Mouse (Mus musculus): ENCODE measurements around the gene Mtfr1l. TPM values are rescaled to one million over a fixed set of nuclear protein-coding genes. Genes with fewer than 3 reads are reported as not detected.
A peak's percentile ranks its signal among the peaks of the same experiment; 100 is the strongest.

Mtfr1l gene
- total and polyA plus RNA-seq, 3 experiments: 52.0 to 88.3 TPM; not detected in 1

DNA sequence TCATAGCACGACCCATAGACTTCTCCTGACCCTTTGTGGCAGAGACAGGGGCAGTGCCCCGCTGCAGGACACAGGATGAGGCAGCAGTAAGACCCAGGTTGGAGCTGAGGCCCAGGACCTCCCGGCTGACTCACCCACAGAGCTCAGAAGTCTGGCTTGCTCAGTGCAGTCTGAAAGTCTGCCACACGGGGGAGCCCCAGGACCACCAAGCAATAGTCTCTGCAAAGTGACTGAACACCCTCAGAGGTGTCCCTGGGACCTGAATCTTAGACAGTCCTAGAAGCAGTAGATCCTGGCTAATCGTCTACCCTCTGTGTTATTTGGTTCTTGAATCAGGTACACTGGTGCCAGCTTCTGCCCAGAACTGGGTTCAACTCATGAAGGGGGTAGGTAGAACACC lies 8.1 kb upstream of the Mtfr1l start:
- Histone ChIP-seq H3K27ac (ENCODE audit: control insufficient read depth, low read depth, low read length) (no peak overlapping the region), H3K79me2 (ENCODE audit: control insufficient read depth, insufficient read depth, low read length, poor library complexity) (no peaks in the 10 kb centered on the region), H3K9ac (ENCODE audit: control insufficient read depth, low read depth, low read length, poor library complexity, severe bottlenecking) (no peak overlapping the region), H3K4me1 (ENCODE audit: control insufficient read depth in 1 of 2, insufficient read depth in 2 of 2, low read length in 2 of 2) (peaks cover 0 to 6% of the 10 kb centered on the region in 2 experiments; a peak in 1 of 4 replicates), H3K4me3 (ENCODE audit: control insufficient read depth in 1 of 2, insufficient read depth in 1 of 2, low read depth in 2 of 2, low read length in 2 of 2) (no peak overlapping the region), H3K9me3 (replicated peaks; ENCODE audit: insufficient read depth, low read length) (no peaks in the 10 kb centered on the region), H3K27me3 (ENCODE audit: control insufficient read depth in 1 of 2, insufficient read depth in 2 of 2, low read length in 2 of 2) (no peaks in the 10 kb centered on the region), H3K36me3 (ENCODE audit: control insufficient read depth in 1 of 2, insufficient read depth in 2 of 2, low read length in 2 of 2) (no peaks in the 10 kb centered on the region)
- DNase-seq (ENCODE audit: low read depth, low spot score): peak; percentile 90
- TF ChIP-seq HCFC1 (IDR thresholded peaks at IDR 0.05; ENCODE audit: low read depth, low read length) (no peak), RAD21 (IDR thresholded peaks at IDR 0.05; ENCODE audit: low read depth, low read length) (peak; percentile 99), MYC (IDR thresholded peaks at IDR 0.05; ENCODE audit: low read depth, low read length) (no peak), KAT2A (conservative IDR thresholded peaks at IDR 0.05; ENCODE audit: low read depth, low read length) (no peak), ZMIZ1 (IDR thresholded peaks at IDR 0.05; ENCODE audit: low read depth, low read length) (no peak), GATA1 (IDR thresholded peaks at IDR 0.05; ENCODE audit: low read depth, low read length) (no peak), NRF1 (IDR thresholded peaks at IDR 0.05; ENCODE audit: insufficient read depth, low read depth, low read length, poor library complexity, severe bottlenecking) (no peak), TBP (IDR thresholded peaks at IDR 0.05; ENCODE audit: low read depth, low read length) (no peak), ZNF384 (IDR thresholded peaks at IDR 0.05; ENCODE audit: low read depth, low read length) (no peak), MYB (IDR thresholded peaks at IDR 0.05; ENCODE audit: low read depth, low read length) (no peak), E2F4 (IDR thresholded peaks at IDR 0.05; ENCODE audit: borderline replicate concordance, low read depth, low read length) (no peak), TAL1 (IDR thresholded peaks at IDR 0.05; ENCODE audit: low read length) (no peak), JUND (IDR thresholded peaks at IDR 0.05; ENCODE audit: low read depth, low read length) (no peak), SIN3A (IDR thresholded peaks at IDR 0.05; ENCODE audit: low read length) (no peak), ZC3H11A (IDR thresholded peaks at IDR 0.05; ENCODE audit: low read depth, low read length) (peak; percentile 83), MAFK (IDR thresholded peaks at IDR 0.05; ENCODE audit: borderline replicate concordance, low read depth, low read length) (no peak), SMC3 (IDR thresholded peaks at IDR 0.05; ENCODE audit: low read depth, low read length) (peak; percentile 91), UBTF (IDR thresholded peaks at IDR 0.05; ENCODE audit: borderline replicate concordance, insufficient read depth, low read depth, low read length) (no peak), MXI1 (IDR thresholded peaks at IDR 0.05; ENCODE audit: low read depth, low read length) (no peak), MEF2A (IDR thresholded peaks at IDR 0.05; ENCODE audit: extremely low read depth, insufficient replicate concordance, low read depth, low read length, poor library complexity, severe bottlenecking) (no peak), POLR2AphosphoS5 (IDR thresholded peaks at IDR 0.05; ENCODE audit: borderline replicate concordance, low read depth, low read length) (no peak), EP300 (IDR thresholded peaks at IDR 0.05; ENCODE audit: low read depth in 1 of 2, low read length in 2 of 2) (no peak), CHD2 (IDR thresholded peaks at IDR 0.05; ENCODE audit: low read length) (no peak), ETS1 (IDR thresholded peaks at IDR 0.05; ENCODE audit: low read depth, low read length) (no peak), USF2 (IDR thresholded peaks at IDR 0.05; ENCODE audit: borderline replicate concordance in 1 of 2, insufficient read depth in 1 of 2, low read depth in 1 of 2, low read length in 2 of 2) (no peak), USF1 (IDR thresholded peaks at IDR 0.05; ENCODE audit: low read depth, low read length) (no peak), NELFE (IDR thresholded peaks at IDR 0.05; ENCODE audit: low read depth, low read length) (no peak), CTCF (IDR thresholded peaks at IDR 0.05 in 2 of 3, conservative IDR thresholded peaks at IDR 0.05 in 1 of 3; ENCODE audit: control insufficient read depth in 1 of 3, insufficient read depth in 1 of 3, low read depth in 2 of 3, low read length in 3 of 3, poor library complexity in 1 of 3, severe bottlenecking in 1 of 3) (peak; percentile 96 to 98 (median 97)), GABPA (IDR thresholded peaks at IDR 0.05; ENCODE audit: low read depth, low read length) (no peak), ZKSCAN1 (IDR thresholded peaks at IDR 0.05; ENCODE audit: low read depth, low read length) (no peak), RCOR1 (IDR thresholded peaks at IDR 0.05; ENCODE audit: low read depth, low read length) (no peak), TCF12 (IDR thresholded peaks at IDR 0.05; ENCODE audit: low read depth, low read length) (no peak)

All from MEL (cell line).